Mouse (Mus musculus): ENCODE measurements at regions not wholly inside any gene's neighbourhood (a gene's known extent, or its start where the extent isn't known, plus 50 kb on each side); places are given as distances from the start of the nearest gene placed in this dataset.

GRCm38 (mm10) chr9:23035306-23035705 lies 187.6 kb upstream of the Bmper start:
- TF ChIP-seq CTCF (IDR thresholded peaks at IDR 0.05; ENCODE audit: borderline replicate concordance, insufficient read depth, low read depth, low read length) (no peak), POLR2A (IDR thresholded peaks at IDR 0.05; ENCODE audit: borderline replicate concordance, insufficient read depth, low read length) (no peak)
